Mouse (Mus musculus): ENCODE results near the gene Cnksr3.

DNA sequence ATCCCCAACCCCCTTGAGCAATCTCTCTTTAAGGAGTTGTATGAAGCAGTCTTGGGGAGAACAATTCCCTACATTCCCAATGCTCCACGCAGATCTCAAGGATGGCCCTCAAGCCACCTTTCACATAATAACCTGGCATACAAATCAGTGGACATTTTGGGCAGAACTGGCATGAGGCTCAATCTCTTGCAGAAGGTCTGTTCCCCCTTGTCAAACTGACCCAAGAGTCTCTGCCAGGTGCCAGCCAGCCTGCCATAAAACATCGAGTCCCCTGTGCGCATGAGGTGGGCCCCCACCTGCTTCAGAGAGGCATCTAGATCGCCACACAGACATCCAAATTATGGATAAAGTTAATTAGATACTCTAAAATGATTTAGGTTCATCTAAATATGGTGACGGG, 25.0 kb downstream of the Cnksr3 start:
- TF ChIP-seq CTCF (IDR thresholded peaks at IDR 0.05; ENCODE audit: low read depth, low read length) (no peak), POLR2A (IDR thresholded peaks at IDR 0.05; ENCODE audit: extremely low read depth, insufficient read depth, low read length) (no peak)
